Mouse (Mus musculus) forebrain, postnatal 0 days (tissue): ENCODE measurements around the gene Imp4. TPM values are rescaled to one million over a fixed set of nuclear protein-coding genes. Genes with fewer than 3 reads are reported as not detected.

Experiments
- ATAC-seq: fragments of 200-750 bp; cut with Nextera tagmentation; 2 replicates; pipeline ENCODE4 v1.8.0; 2017; ENCODE audit warnings: mild to moderate bottlenecking, moderate library complexity
- DNase-seq: peaks from one replicate; pipeline ENCODE4 v3.0.0-alpha.2; 2015
- H3K27ac ChIP-seq: fragments of 300-500 bp; sonication (generic); 2 replicates; pipeline ENCODE4 v1.5.1; 2014; ENCODE audit warnings: low read depth, mild to moderate bottlenecking, antibody characterized with exemption, low read length, moderate library complexity, mixed read lengths
- H3K27me3 ChIP-seq: fragments of 300-500 bp; sonication (generic); 2 replicates; pipeline ENCODE4 v1.6.1; 2014; ENCODE audit warnings: mild to moderate bottlenecking, low read length, mixed read lengths; ENCODE audit not compliant: insufficient read depth
- H3K36me3 ChIP-seq: fragments of 300-500 bp; sonication (generic); 2 replicates; pipeline ENCODE4 v1.6.1; 2014; ENCODE audit warnings: mild to moderate bottlenecking, moderate library complexity; ENCODE audit not compliant: insufficient read depth
- H3K4me1 ChIP-seq: fragments of 300-500 bp; sonication (generic); 2 replicates; pipeline ENCODE4 v1.6.1; 2014; ENCODE audit warnings: antibody characterized with exemption; ENCODE audit not compliant: insufficient read depth
- H3K4me2 ChIP-seq: fragments of 300-500 bp; sonication (generic); 2 replicates; pipeline ENCODE4 v1.6.1; 2014; ENCODE audit warnings: low read depth, mild to moderate bottlenecking, moderate library complexity
- H3K4me3 ChIP-seq: fragments of 300-500 bp; sonication (generic); 2 replicates; pipeline ENCODE4 v1.5.1; 2014; ENCODE audit warnings: low read depth, low read length, mixed read lengths
- H3K9ac ChIP-seq: fragments of 300-500 bp; sonication (generic); 2 replicates; pipeline ENCODE4 v1.6.1; 2014; ENCODE audit warnings: mild to moderate bottlenecking
- H3K9me3 ChIP-seq: fragments of 300-500 bp; sonication (generic); 2 replicates; pipeline ENCODE4 v1.6.1; 2016; ENCODE audit warnings: low read length
- CTCF ChIP-seq: sonication (generic); IDR thresholded peaks from 2 replicates; pipeline ENCODE4 v1.5.1; 2016; ENCODE audit warnings: antibody characterized with exemption, control low read depth, low read depth
- WGBS: fragments of 180-500 bp; shearing (Covaris S2); extraction: QIAGEN DNeasy Blood & Tissue Kit; methylation state at CpG from one replicate; pipeline ENCODE4 v1.1.7; 2014; 5-methylcytosine and 5-hydroxymethylcytosine counted together
- polyA plus RNA-seq: library from polyadenylated mRNA; unstranded; fragments of >200 nt; fragmentation: Nextera tagmentation; extraction: Ambion mirVana; gene quantifications from 2 replicates; pipeline ENCODE4 v1.2.1, GENCODE M21; 2015
- total RNA-seq: library from RNA; depleted of rRNA; stranded (reverse); fragments of >200 nt; gene quantifications from 2 replicates; pipeline ENCODE4 v1.2.3, GENCODE M21; 2014

Imp4 gene
- total and polyA plus RNA-seq, 2 experiments from 2014 or later, result 21.3 to 51.8 TPM

DNA sequence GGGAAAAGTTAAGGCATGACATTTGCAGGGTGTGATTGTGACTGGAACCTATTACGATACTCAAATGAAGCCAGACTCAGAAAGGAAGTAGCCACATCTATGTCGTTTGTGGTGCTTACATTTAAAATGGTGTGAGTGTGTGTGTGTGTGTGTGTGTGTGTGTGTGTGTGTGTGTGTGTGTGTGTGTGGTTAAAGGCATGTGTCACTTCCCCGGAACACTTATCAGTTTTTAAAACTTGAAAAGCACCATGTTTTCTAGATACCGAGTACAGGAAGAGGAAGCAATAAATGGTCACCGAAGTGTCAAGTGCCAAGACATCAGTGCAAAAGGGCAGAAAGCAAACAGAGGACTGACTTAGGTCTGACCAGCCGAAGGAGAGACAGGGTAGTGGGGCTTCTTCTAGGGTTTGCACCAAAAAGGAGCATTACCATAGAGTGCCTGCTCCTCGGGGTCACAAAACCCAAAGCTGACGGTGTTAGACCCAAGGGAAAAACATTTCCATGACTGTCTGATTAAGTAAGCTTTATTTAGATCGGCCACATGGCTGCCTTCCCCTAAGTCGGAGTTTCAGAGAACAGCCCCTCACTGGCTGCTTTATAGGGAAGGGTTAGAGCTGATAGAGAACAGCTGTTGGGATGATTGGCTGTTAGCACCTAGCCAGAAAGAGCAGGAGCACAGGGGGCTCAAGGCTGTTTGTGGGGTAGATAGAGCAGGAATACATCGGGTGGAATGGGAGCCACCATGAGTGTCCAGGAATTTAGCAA lies 39.4 kb downstream of the Imp4 start:
- ATAC-seq, result no peak
- 78% methylated on average over 11 of the region's 11 CpGs for WGBS
- Histone ChIP-seq H3K9me3 (no peaks in the 10 kb centered on the region), H3K36me3 (no peaks in the 10 kb centered on the region), H3K4me1 (no peaks in the 10 kb centered on the region), H3K9ac (no peak overlapping the region), H3K27ac (no peak overlapping the region), H3K4me2 (no peak overlapping the region), H3K4me3 (no peak overlapping the region), H3K27me3 (no peaks in the 10 kb centered on the region)
- no peak for TF ChIP-seq CTCF
- no peak for DNase-seq

DNA sequence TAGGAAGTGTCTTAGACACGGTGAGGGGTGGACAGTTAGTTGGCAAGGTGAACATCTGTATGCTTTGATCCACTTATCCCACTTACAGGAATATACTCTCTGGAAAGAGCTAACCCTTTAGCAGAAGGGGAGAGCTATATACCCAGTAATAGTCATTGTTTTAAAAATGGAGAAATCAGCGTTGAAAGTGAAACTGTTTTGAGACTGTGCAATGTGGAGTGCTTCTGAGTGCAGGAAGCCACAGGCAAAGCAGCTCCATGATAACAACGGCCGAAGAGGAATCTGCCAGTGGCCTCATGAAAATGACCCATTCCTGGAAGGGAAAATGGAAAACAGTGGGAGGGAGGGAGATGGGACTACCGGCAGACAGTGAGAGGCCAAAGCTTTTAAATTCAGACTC lies 41.1 kb downstream of the Imp4 start:
- Histone ChIP-seq H3K27me3 (no peaks in the 10 kb centered on the region), H3K4me3 (no peak overlapping the region), H3K27ac (no peak overlapping the region), H3K4me1 (no peaks in the 10 kb centered on the region), H3K36me3 (no peaks in the 10 kb centered on the region), H3K9ac (no peak overlapping the region), H3K9me3 (no peaks in the 10 kb centered on the region), H3K4me2 (no peak overlapping the region)
- TF ChIP-seq CTCF, result no peak
- DNase-seq (no peak), ATAC-seq (no peak)
- WGBS, result 78% methylated on average over 5 of the region's 5 CpGs

GRCm38 (mm10) chr1:34481920-34482669 lies 42.4 kb downstream of the Imp4 start:
- Histone ChIP-seq H3K27ac (no peak overlapping the region), H3K4me1 (no peaks in the 10 kb centered on the region), H3K27me3 (no peaks in the 10 kb centered on the region), H3K4me2 (no peak overlapping the region), H3K9ac (no peak overlapping the region), H3K36me3 (no peaks in the 10 kb centered on the region), H3K4me3 (no peak overlapping the region), H3K9me3 (no peaks in the 10 kb centered on the region)
- ATAC-seq (no peak), DNase-seq (no peak)
- 77% methylated on average over 5 of the region's 5 CpGs for WGBS
- TF ChIP-seq CTCF, result no peak

GRCm38 (mm10) chr1:34484470-34484869 lies 44.8 kb downstream of the Imp4 start:
- Histone ChIP-seq H3K9ac (no peak overlapping the region), H3K4me3 (no peak overlapping the region), H3K9me3 (no peaks in the 10 kb centered on the region), H3K4me1 (no peaks in the 10 kb centered on the region), H3K4me2 (no peak overlapping the region), H3K27me3 (no peaks in the 10 kb centered on the region), H3K27ac (no peak overlapping the region), H3K36me3 (no peaks in the 10 kb centered on the region)
- ATAC-seq, result no peak
- DNase-seq, result no peak
- no peak for TF ChIP-seq CTCF
- 80% methylated on average over 10 of the region's 10 CpGs for WGBS

DNA sequence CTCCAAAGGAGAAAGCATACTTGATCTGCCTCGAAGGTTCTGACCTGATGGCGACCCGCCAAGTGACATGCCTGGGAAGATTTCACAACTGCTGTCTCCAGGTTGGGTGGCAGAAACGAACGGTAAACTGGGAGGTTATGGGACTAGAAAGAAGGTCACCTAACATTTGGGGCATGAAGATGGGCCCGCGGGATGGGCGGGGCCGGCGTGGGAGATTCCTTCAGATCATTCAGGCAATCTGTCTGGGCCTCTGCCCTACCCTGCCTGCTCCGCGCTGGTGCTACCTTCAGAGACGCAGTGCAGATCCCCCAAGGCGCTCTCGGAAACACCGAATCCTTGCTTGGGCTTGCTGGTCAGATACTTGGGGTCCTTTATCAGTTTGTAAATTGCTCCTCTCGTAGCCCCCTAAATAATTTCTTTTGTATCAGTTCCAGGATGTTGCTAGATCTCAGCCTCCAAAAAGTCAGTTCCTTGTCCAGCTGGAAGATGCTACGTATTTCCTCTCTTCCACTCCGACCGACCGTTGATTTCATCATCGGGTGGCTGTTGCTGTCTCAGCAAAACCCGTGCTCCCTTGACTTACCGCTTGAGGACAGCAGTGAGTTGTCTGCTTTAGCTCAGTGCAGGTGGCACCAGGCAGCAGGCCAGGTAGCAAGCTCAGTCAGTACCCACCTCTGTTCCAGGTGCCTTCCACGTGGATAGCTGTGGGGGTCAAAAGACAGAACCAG lies 46.0 kb downstream of the Imp4 start:
- no peak overlapping the region for H3K27ac ChIP-seq

GRCm38 (mm10) chr1:34487383-34487782 lies 47.7 kb downstream of the Imp4 start:
- TF ChIP-seq CTCF, result no peak
- H3K27ac ChIP-seq, result no peak overlapping the region
- no peak overlapping the region for H3K4me3 ChIP-seq
- no peaks in the 10 kb centered on the region for H3K36me3 ChIP-seq
- no peak overlapping the region for H3K4me2 ChIP-seq
- H3K4me1 ChIP-seq, result no peaks in the 10 kb centered on the region
- WGBS, result 90% methylated on average over 3 of the region's 3 CpGs
- ATAC-seq (no peak), DNase-seq (no peak)
- H3K9me3 ChIP-seq, result no peaks in the 10 kb centered on the region
- H3K27me3 ChIP-seq, result no peaks in the 10 kb centered on the region
- no peak overlapping the region for H3K9ac ChIP-seq

More for the DNA sequence above, 46.0 kb downstream of the Imp4 start:
- WGBS, result 9% methylated on average over 25 of the region's 25 CpGs
- DNase-seq (peak; percentile 69), ATAC-seq (peak; percentile 78)
- H3K9me3 ChIP-seq, result no peaks in the 10 kb centered on the region
- H3K4me2 ChIP-seq, result peak overlapping the region; percentile 57
- no peaks in the 10 kb centered on the region for H3K36me3 ChIP-seq
- peak overlapping the region; percentile 37 for H3K9ac ChIP-seq
- no peaks in the 10 kb centered on the region for H3K4me1 ChIP-seq
- TF ChIP-seq CTCF, result peak; percentile 83
- no peaks in the 10 kb centered on the region for H3K27me3 ChIP-seq
- H3K4me3 ChIP-seq, result peak overlapping the region; percentile 33
